Mouse (Mus musculus) lung, postnatal 0 days (tissue): ENCODE measurements around the gene Gm815.

Source experiments
- CTCF ChIP-seq: IDR thresholded peaks from 2 replicates; pipeline ENCODE4 v1.5.1; 2016; ENCODE audit warnings: antibody characterized with exemption, mild to moderate bottlenecking
- EP300 ChIP-seq: IDR thresholded peaks from 2 replicates; pipeline ENCODE4 v1.6.1; 2016; ENCODE audit warnings: antibody characterized with exemption, mild to moderate bottlenecking, control low read depth

DNA sequence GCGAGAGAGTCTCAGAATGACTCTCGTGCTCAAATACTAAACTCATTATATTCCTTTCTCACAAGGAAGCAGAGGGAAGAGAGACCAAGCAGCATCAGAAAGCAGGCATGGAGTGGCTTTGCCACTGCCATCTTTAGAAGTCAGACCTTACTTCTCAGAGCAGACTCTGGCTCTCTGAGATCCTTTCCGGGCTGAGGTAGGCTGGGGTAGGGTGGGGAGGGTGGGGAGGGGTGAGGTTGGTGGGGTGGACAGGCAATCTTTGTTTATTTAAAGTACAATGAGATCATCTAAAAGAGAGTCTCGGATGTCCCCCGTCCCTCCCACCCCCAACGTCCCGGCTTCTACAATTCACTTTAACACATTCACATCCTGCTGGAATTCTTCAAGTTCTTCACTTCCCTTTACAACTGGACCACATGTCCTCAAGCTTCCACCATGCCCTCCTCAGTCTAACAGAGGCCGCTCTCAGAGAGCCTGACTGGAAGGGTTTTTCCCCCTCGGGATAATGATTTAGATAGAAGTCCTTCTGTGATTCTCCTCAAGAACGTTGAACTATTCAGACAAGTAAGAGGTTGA lies 33.3 kb upstream of the Gm815 start:
- TF ChIP-seq CTCF = no peak
- TF ChIP-seq EP300 = no peak
